Mouse (Mus musculus): ENCODE measurements at regions not wholly inside any gene's neighbourhood (a gene's known extent, or its start where the extent isn't known, plus 50 kb on each side); places are given as distances from the start of the nearest gene placed in this dataset.
"Not testable (repeated sequence)": the region's sequence is repeated elsewhere in the genome, so short reads cannot be mapped to it uniquely, and the experiment has no call there.

GRCm38 (mm10) chr16:55504796-55505413 lies 207.1 kb upstream of the Zpld1 start:
- no peak for ATAC-seq (replicated peaks; ENCODE audit: low FRiP score)
- Histone ChIP-seq H3K9ac (ENCODE audit: low read depth, low read length) (no peak overlapping the region), H3K4me2 (no peak overlapping the region)

GRCm38 (mm10) chr16:55504274-55504673 lies 206.5 kb upstream of the Zpld1 start:
- WGBS: 73% methylated on average over 3 of the region's 3 CpGs
- no peaks in the 10 kb centered on the region for H3K36me3 ChIP-seq (ENCODE audit: control insufficient read depth, insufficient read depth, low read length)
- ATAC-seq (replicated peaks; ENCODE audit: low FRiP score) (no peak), DNase-seq (ENCODE audit: low spot score) (no peak)
- no peaks in the 10 kb centered on the region for H3K4me1 ChIP-seq (replicated peaks; ENCODE audit: control insufficient read depth, insufficient read depth, low read length)
- H3K4me2 ChIP-seq: no peak overlapping the region
- no peak overlapping the region for H3K4me3 ChIP-seq (ENCODE audit: low read depth, low read length)
- H3K9ac ChIP-seq (ENCODE audit: low read depth, low read length): no peak overlapping the region
- H3K9me3 ChIP-seq (ENCODE audit: control insufficient read depth, low read length): no peaks in the 10 kb centered on the region
- no peaks in the 10 kb centered on the region for H3K27me3 ChIP-seq (replicated peaks; ENCODE audit: control insufficient read depth, insufficient read depth, low read length)
- no peak overlapping the region for H3K27ac ChIP-seq (ENCODE audit: low read depth, low read length)

More at GRCm38 (mm10) chr16:55504796-55505413, 207.1 kb upstream of the Zpld1 start:
- 41% methylated on average over 6 of the region's 6 CpGs for WGBS
- Histone ChIP-seq H3K4me3 (ENCODE audit: low read depth, low read length) (no peak overlapping the region), H3K27me3 (replicated peaks; ENCODE audit: control insufficient read depth, insufficient read depth, low read length) (no peaks in the 10 kb centered on the region), H3K36me3 (ENCODE audit: control insufficient read depth, insufficient read depth, low read length) (no peaks in the 10 kb centered on the region), H3K27ac (ENCODE audit: low read depth, low read length) (no peak overlapping the region), H3K9me3 (ENCODE audit: control insufficient read depth, low read length) (no peaks in the 10 kb centered on the region), H3K4me1 (replicated peaks; ENCODE audit: control insufficient read depth, insufficient read depth, low read length) (no peaks in the 10 kb centered on the region)
- DNase-seq (ENCODE audit: low spot score): no peak

GRCm38 (mm10) chr16:55503273-55503672 lies 205.5 kb upstream of the Zpld1 start:
- ATAC-seq (replicated peaks; ENCODE audit: low FRiP score) (no peak), DNase-seq (ENCODE audit: low spot score) (no peak)
- no peaks in the 10 kb centered on the region for H3K27me3 ChIP-seq (replicated peaks; ENCODE audit: control insufficient read depth, insufficient read depth, low read length)
- no peak overlapping the region for H3K9ac ChIP-seq (ENCODE audit: low read depth, low read length)
- no peak overlapping the region for H3K4me2 ChIP-seq
- H3K9me3 ChIP-seq (ENCODE audit: control insufficient read depth, low read length): no peaks in the 10 kb centered on the region
- H3K36me3 ChIP-seq (ENCODE audit: control insufficient read depth, insufficient read depth, low read length): no peaks in the 10 kb centered on the region
- no peak overlapping the region for H3K27ac ChIP-seq (ENCODE audit: low read depth, low read length)
- no peak overlapping the region for H3K4me3 ChIP-seq (ENCODE audit: low read depth, low read length)
- H3K4me1 ChIP-seq (replicated peaks; ENCODE audit: control insufficient read depth, insufficient read depth, low read length): no peaks in the 10 kb centered on the region

GRCm38 (mm10) chr16:55499831-55500230 lies 202.0 kb upstream of the Zpld1 start:
- not testable (repeated sequence) for H3K27me3 ChIP-seq (replicated peaks; ENCODE audit: control insufficient read depth, insufficient read depth, low read length); H3K27ac ChIP-seq (ENCODE audit: low read depth, low read length); H3K4me1 ChIP-seq (replicated peaks; ENCODE audit: control insufficient read depth, insufficient read depth, low read length); DNase-seq (ENCODE audit: low spot score); ATAC-seq (replicated peaks; ENCODE audit: low FRiP score); H3K4me3 ChIP-seq (ENCODE audit: low read depth, low read length); H3K9me3 ChIP-seq (ENCODE audit: control insufficient read depth, low read length); H3K36me3 ChIP-seq (ENCODE audit: control insufficient read depth, insufficient read depth, low read length); H3K4me2 ChIP-seq; H3K9ac ChIP-seq (ENCODE audit: low read depth, low read length)

- Histone ChIP-seq H3K27ac (ENCODE audit: low read depth, low read length) (no peak overlapping the region), H3K27me3 (replicated peaks; ENCODE audit: control insufficient read depth, insufficient read depth, low read length) (no peaks in the 10 kb centered on the region), H3K4me3 (ENCODE audit: low read depth, low read length) (no peak overlapping the region), H3K36me3 (ENCODE audit: control insufficient read depth, insufficient read depth, low read length) (no peaks in the 10 kb centered on the region), H3K9me3 (ENCODE audit: control insufficient read depth, low read length) (no peaks in the 10 kb centered on the region), H3K4me2 (no peak overlapping the region), H3K4me1 (replicated peaks; ENCODE audit: control insufficient read depth, insufficient read depth, low read length) (no peaks in the 10 kb centered on the region), H3K9ac (ENCODE audit: low read depth, low read length) (no peak overlapping the region)
- DNase-seq (ENCODE audit: low spot score) (no peak), ATAC-seq (replicated peaks; ENCODE audit: low FRiP score) (no peak)
- 53% methylated on average over 10 of the region's 10 CpGs for WGBS
Measured at GRCm38 (mm10) chr16:55495051-55495450, 197.3 kb upstream of the Zpld1 start.

GRCm38 (mm10) chr16:55494162-55494561 lies 196.4 kb upstream of the Zpld1 start:
- 60% methylated on average over 5 of the region's 5 CpGs for WGBS

GRCm38 (mm10) chr16:55492111-55492510 lies 194.3 kb upstream of the Zpld1 start:
- H3K36me3 ChIP-seq (ENCODE audit: control insufficient read depth, insufficient read depth, low read length): no peaks in the 10 kb centered on the region
- DNase-seq (ENCODE audit: low spot score) (no peak), ATAC-seq (replicated peaks; ENCODE audit: low FRiP score) (no peak)
- no peaks in the 10 kb centered on the region for H3K9me3 ChIP-seq (ENCODE audit: control insufficient read depth, low read length)
- no peak overlapping the region for H3K9ac ChIP-seq (ENCODE audit: low read depth, low read length)
- no peaks in the 10 kb centered on the region for H3K4me1 ChIP-seq (replicated peaks; ENCODE audit: control insufficient read depth, insufficient read depth, low read length)
- no peaks in the 10 kb centered on the region for H3K27me3 ChIP-seq (replicated peaks; ENCODE audit: control insufficient read depth, insufficient read depth, low read length)
- no peak overlapping the region for H3K4me3 ChIP-seq (ENCODE audit: low read depth, low read length)
- no peak overlapping the region for H3K4me2 ChIP-seq
- 84% methylated on average over 4 of the region's 4 CpGs for WGBS
- H3K27ac ChIP-seq (ENCODE audit: low read depth, low read length): no peak overlapping the region

More at GRCm38 (mm10) chr16:55494162-55494561, 196.4 kb upstream of the Zpld1 start:
- Histone ChIP-seq H3K4me1 (replicated peaks; ENCODE audit: control insufficient read depth, insufficient read depth, low read length) (no peaks in the 10 kb centered on the region), H3K9me3 (ENCODE audit: control insufficient read depth, low read length) (no peaks in the 10 kb centered on the region), H3K27me3 (replicated peaks; ENCODE audit: control insufficient read depth, insufficient read depth, low read length) (no peaks in the 10 kb centered on the region), H3K27ac (ENCODE audit: low read depth, low read length) (no peak overlapping the region), H3K9ac (ENCODE audit: low read depth, low read length) (no peak overlapping the region), H3K4me3 (ENCODE audit: low read depth, low read length) (no peak overlapping the region), H3K4me2 (no peak overlapping the region), H3K36me3 (ENCODE audit: control insufficient read depth, insufficient read depth, low read length) (no peaks in the 10 kb centered on the region)
- DNase-seq (ENCODE audit: low spot score) (no peak), ATAC-seq (replicated peaks; ENCODE audit: low FRiP score) (no peak)

GRCm38 (mm10) chr16:55484391-55484790 lies 186.6 kb upstream of the Zpld1 start:
- Histone ChIP-seq H3K4me1 (replicated peaks; ENCODE audit: control insufficient read depth, insufficient read depth, low read length) (no peaks in the 10 kb centered on the region), H3K9me3 (ENCODE audit: control insufficient read depth, low read length) (no peaks in the 10 kb centered on the region), H3K27me3 (replicated peaks; ENCODE audit: control insufficient read depth, insufficient read depth, low read length) (no peaks in the 10 kb centered on the region), H3K9ac (ENCODE audit: low read depth, low read length) (no peak overlapping the region), H3K36me3 (ENCODE audit: control insufficient read depth, insufficient read depth, low read length) (no peaks in the 10 kb centered on the region), H3K4me3 (ENCODE audit: low read depth, low read length) (no peak overlapping the region), H3K27ac (ENCODE audit: low read depth, low read length) (no peak overlapping the region), H3K4me2 (no peak overlapping the region)
- ATAC-seq (replicated peaks; ENCODE audit: low FRiP score) (no peak), DNase-seq (ENCODE audit: low spot score) (no peak)
- WGBS: 65% methylated on average over 2 of the region's 2 CpGs

GRCm38 (mm10) chr16:55480745-55481144 lies 183.0 kb upstream of the Zpld1 start:
- H3K4me3 ChIP-seq (ENCODE audit: low read depth, low read length): no peak overlapping the region
- H3K9me3 ChIP-seq (ENCODE audit: control insufficient read depth, low read length): no peaks in the 10 kb centered on the region
- ATAC-seq (replicated peaks; ENCODE audit: low FRiP score) (no peak), DNase-seq (ENCODE audit: low spot score) (no peak)
- H3K27me3 ChIP-seq (replicated peaks; ENCODE audit: control insufficient read depth, insufficient read depth, low read length): no peaks in the 10 kb centered on the region
- 81% methylated on average over 11 of the region's 11 CpGs for WGBS
- H3K9ac ChIP-seq (ENCODE audit: low read depth, low read length): no peak overlapping the region
- no peaks in the 10 kb centered on the region for H3K4me1 ChIP-seq (replicated peaks; ENCODE audit: control insufficient read depth, insufficient read depth, low read length)
- no peaks in the 10 kb centered on the region for H3K36me3 ChIP-seq (ENCODE audit: control insufficient read depth, insufficient read depth, low read length)
- no peak overlapping the region for H3K27ac ChIP-seq (ENCODE audit: low read depth, low read length)
- no peak overlapping the region for H3K4me2 ChIP-seq
